Mouse (Mus musculus) heart, postnatal 36 days (tissue): ENCODE results near the gene Smim8. TPM values are rescaled to one million over a fixed set of nuclear protein-coding genes. Genes with fewer than 3 reads are reported as not detected.

ENCODE experiments used
- DNase-seq, 2 experiments: peaks; one replicate each; pipeline ENCODE4 v3.0.0; 2021 to 2022
- intact Hi-C: fragments of 180-260 bp; cut with DNase I; formaldehyde crosslinking; loops from one replicate; pipeline ENCODE4 v1.15.1; 2025
- total RNA-seq, 2 experiments: library from RNA; stranded (reverse); gene quantifications; 2 replicates each; pipeline ENCODE4 v1.2.3; 2021

Smim8 gene
- total RNA-seq, 2 experiments from 2014 or later = 61.3 to 62.0 TPM

GRCm38 (mm10) chr4:34720127-34720895, 57.9 kb downstream of the Smim8 start:
- intact Hi-C loops = no loop called here
- DNase-seq = no peak

DNA sequence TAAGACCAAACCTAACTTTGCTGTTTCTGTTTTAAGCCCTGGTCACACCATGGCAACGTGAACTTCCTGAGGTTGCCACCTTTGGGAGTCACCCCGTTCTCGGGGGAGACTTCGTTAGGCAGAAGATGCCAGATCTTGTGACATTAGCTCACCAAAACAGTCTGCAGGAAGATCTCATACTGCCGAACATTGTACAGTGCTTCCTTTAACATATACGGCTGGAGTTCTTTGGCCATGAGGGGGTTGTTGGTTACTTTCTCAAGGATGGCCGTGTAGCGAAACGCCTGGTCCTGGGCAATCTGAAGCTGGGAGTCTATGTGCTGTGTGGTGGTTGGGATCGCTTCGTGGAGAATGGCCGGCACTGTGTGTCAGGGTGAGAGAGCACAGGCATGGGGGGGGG, 58.8 kb downstream of the Smim8 start:
- intact Hi-C loops = no loop called here
- no peak for DNase-seq

Other genes starting within 250 kb of the Smim8 start
- gene Akirin2, start 227.5 kb downstream of the Smim8 start, total RNA-seq = 10 to 100 TPM; 61.0 to 62.8 TPM
- gene Orc3, start 163.5 kb downstream of the Smim8 start, total RNA-seq = 10 to 100 TPM; 36.5 to 38.5 TPM
- gene Rars2, start 163.5 kb downstream of the Smim8 start, total RNA-seq = 10 to 100 TPM; 25.1 to 33.3 TPM
- gene Slc35a1, start 91.0 kb downstream of the Smim8 start, total RNA-seq = 10 to 100 TPM; 13.0 to 14.2 TPM
- under 1 TPM in 1 of 2 experiments, not detected in 1; 0.19 TPM for gene Cfap206, start 48.2 kb downstream of the Smim8 start, total RNA-seq
- gene Gm136, start 22.2 kb downstream of the Smim8 start, total RNA-seq = not detected
- 10 to 100 TPM; 15.6 to 15.7 TPM for gene Zfp292, start 104.5 kb upstream of the Smim8 start, total RNA-seq
- gene Cga, start 115.4 kb upstream of the Smim8 start, total RNA-seq = not detected